Mouse (Mus musculus) heart, embryonic 15.5 days (tissue): ENCODE measurements around the gene Nagk. TPM values are rescaled to one million over a fixed set of nuclear protein-coding genes. Genes with fewer than 3 reads are reported as not detected.
"Not testable (repeated sequence)": the region's sequence is repeated elsewhere in the genome, so short reads cannot be mapped to it uniquely, and the experiment has no call there.

Source experiments
- ATAC-seq: fragments of 200-750 bp; cut with Nextera tagmentation; replicated peaks from 2 replicates; pipeline ENCODE4 v1.8.0; 2017; ENCODE audit warnings: low read depth, moderate TSS enrichment; ENCODE audit not compliant: insufficient number of reproducible peaks, insufficient read depth, low FRiP score
- H3K27ac ChIP-seq: fragments of 300-500 bp; sonication (generic); 2 replicates; pipeline ENCODE4 v1.5.1; 2015; ENCODE audit warnings: mild to moderate bottlenecking, inconsistent platforms
- H3K27me3 ChIP-seq: fragments of 300-500 bp; sonication (generic); 2 replicates; pipeline ENCODE4 v1.6.1; 2015; ENCODE audit warnings: inconsistent platforms
- H3K36me3 ChIP-seq: fragments of 300-500 bp; sonication (generic); 2 replicates; pipeline ENCODE4 v1.6.1; 2015; ENCODE audit warnings: mild to moderate bottlenecking, inconsistent platforms
- H3K4me1 ChIP-seq: fragments of 300-500 bp; sonication (generic); replicated peaks from 2 replicates; pipeline ENCODE4 v1.6.1; 2015; ENCODE audit warnings: inconsistent platforms
- H3K4me2 ChIP-seq: fragments of 300-500 bp; sonication (generic); 2 replicates; pipeline ENCODE4 v1.6.1; 2015; ENCODE audit warnings: inconsistent platforms, mild to moderate bottlenecking, moderate library complexity
- H3K4me3 ChIP-seq: fragments of 300-500 bp; sonication (generic); 2 replicates; pipeline ENCODE4 v1.5.1; 2015; ENCODE audit warnings: mild to moderate bottlenecking, inconsistent platforms
- H3K9ac ChIP-seq: fragments of 300-500 bp; sonication (generic); 2 replicates; pipeline ENCODE4 v1.6.1; 2015; ENCODE audit warnings: mild to moderate bottlenecking, inconsistent platforms
- H3K9me3 ChIP-seq: fragments of 300-500 bp; sonication (generic); replicated peaks from 2 replicates; pipeline ENCODE4 v1.6.1; 2016; ENCODE audit warnings: inconsistent platforms
- WGBS: fragments of 180-500 bp; shearing (Covaris S2); methylation state at CpG from one replicate; pipeline ENCODE4 v1.1.7; 2015; ENCODE audit warnings: mixed read lengths; 5-methylcytosine and 5-hydroxymethylcytosine counted together
- polyA plus RNA-seq: library from polyadenylated mRNA; unstranded; fragments of >200 nt; fragmentation: Nextera tagmentation; extraction: Ambion mirVana; gene quantifications from 2 replicates; pipeline ENCODE4 v1.2.1, GENCODE M21; 2015

Nagk gene
- polyA plus RNA-seq, 1 experiment from 2014 or later: 61.2 TPM

GRCm38 (mm10) chr6:83775638-83776293, 19.0 kb upstream of the Nagk start, which contains the start of gene Tex261:
Gene Tex261, minus strand, starts transcription at chr6:83775813.
- H3K9me3 ChIP-seq: no peaks in the 10 kb centered on the region
- H3K27ac ChIP-seq: peak within 1 kb of the TSS; percentile 92
- no peaks in the 10 kb centered on the region for H3K27me3 ChIP-seq
- ATAC-seq: peak; percentile 93
- H3K36me3 ChIP-seq: peaks cover 20% of the 10 kb centered on the region
- H3K4me1 ChIP-seq: peaks cover 19% of the 10 kb centered on the region
- peak within 1 kb of the TSS; percentile 96 for H3K9ac ChIP-seq
- H3K4me3 ChIP-seq: peak within 1 kb of the TSS; percentile 98
- H3K4me2 ChIP-seq: peak within 1 kb of the TSS; percentile 82
- under 1% methylated on average over 45 of the region's 45 CpGs for WGBS

GRCm38 (mm10) chr6:83778306-83778705, 16.5 kb upstream of the Nagk start:
- H3K27ac ChIP-seq: no peak overlapping the region
- H3K27me3 ChIP-seq: no peaks in the 10 kb centered on the region
- 85% methylated on average over 7 of the region's 7 CpGs for WGBS
- H3K4me2 ChIP-seq: no peak overlapping the region
- H3K36me3 ChIP-seq: peaks cover 2% of the 10 kb centered on the region; the same call in 1 of the 2 replicates
- no peak for ATAC-seq
- H3K9me3 ChIP-seq: no peaks in the 10 kb centered on the region
- peaks cover 19% of the 10 kb centered on the region for H3K4me1 ChIP-seq
- no peak overlapping the region for H3K9ac ChIP-seq
- no peak overlapping the region for H3K4me3 ChIP-seq

GRCm38 (mm10) chr6:83779026-83779425, 15.8 kb upstream of the Nagk start:
- Histone ChIP-seq H3K4me3 (no peak overlapping the region), H3K27me3 (no peaks in the 10 kb centered on the region), H3K27ac (no peak overlapping the region), H3K4me2 (no peak overlapping the region), H3K9me3 (no peaks in the 10 kb centered on the region), H3K4me1 (peaks cover 14% of the 10 kb centered on the region), H3K36me3 (no peaks in the 10 kb centered on the region), H3K9ac (no peak overlapping the region)
- 9% methylated on average over 5 of the region's 5 CpGs for WGBS
- no peak for ATAC-seq

- H3K27me3 ChIP-seq: no peaks in the 10 kb centered on the region
- H3K9me3 ChIP-seq: no peaks in the 10 kb centered on the region
- ATAC-seq: no peak
- peaks cover 4% of the 10 kb centered on the region; the same call in 1 of the 2 replicates for H3K4me1 ChIP-seq
- H3K27ac ChIP-seq: no peak overlapping the region
- no peak overlapping the region for H3K4me2 ChIP-seq
- 69% methylated on average over 3 of the region's 3 CpGs for WGBS
- no peak overlapping the region for H3K4me3 ChIP-seq
- H3K36me3 ChIP-seq: no peaks in the 10 kb centered on the region
- H3K9ac ChIP-seq: no peak overlapping the region
Observed at GRCm38 (mm10) chr6:83786426-83786825, 8.4 kb upstream of the Nagk start.

- no peak for ATAC-seq
- Histone ChIP-seq H3K27ac (no peak overlapping the region), H3K36me3 (no peaks in the 10 kb centered on the region), H3K9ac (no peak overlapping the region), H3K27me3 (no peaks in the 10 kb centered on the region), H3K4me1 (peaks cover 6% of the 10 kb centered on the region; the same call in 1 of the 2 replicates), H3K4me2 (no peak overlapping the region), H3K9me3 (no peaks in the 10 kb centered on the region), H3K4me3 (no peak overlapping the region)
- 69% methylated on average over 7 of the region's 7 CpGs for WGBS
Observed at GRCm38 (mm10) chr6:83788554-83788953, 6.2 kb upstream of the Nagk start.

- not testable (repeated sequence) for H3K4me3 ChIP-seq, H3K36me3 ChIP-seq
- 83% methylated on average over 5 of the region's 5 CpGs for WGBS
Observed at GRCm38 (mm10) chr6:83790533-83790932, 4.2 kb upstream of the Nagk start.

GRCm38 (mm10) chr6:83791251-83791890, 3.4 kb upstream of the Nagk start:
- Histone ChIP-seq H3K4me3 (no peak overlapping the region), H3K4me1 (peaks cover 14% of the 10 kb centered on the region), H3K36me3 (no peaks in the 10 kb centered on the region), H3K9me3 (no peaks in the 10 kb centered on the region), H3K9ac (no peak overlapping the region), H3K4me2 (no peak overlapping the region), H3K27me3 (no peaks in the 10 kb centered on the region), H3K27ac (no peak overlapping the region)
- no peak for ATAC-seq
- 44% methylated on average over 4 of the region's 4 CpGs for WGBS

More at GRCm38 (mm10) chr6:83790533-83790932, 4.2 kb upstream of the Nagk start:
- H3K9ac ChIP-seq, ATAC-seq, H3K9me3 ChIP-seq, H3K27me3 ChIP-seq, H3K27ac ChIP-seq, H3K4me2 ChIP-seq: not testable (repeated sequence)
- peaks cover 12% of the 10 kb centered on the region for H3K4me1 ChIP-seq

GRCm38 (mm10) chr6:83795492-83795900, 714 bp downstream of the Nagk start:
- Histone ChIP-seq H3K4me2 (peak overlapping the region; percentile 82), H3K4me1 (peaks cover 14% of the 10 kb centered on the region), H3K27ac (peak overlapping the region; percentile 92), H3K27me3 (no peaks in the 10 kb centered on the region), H3K9me3 (no peaks in the 10 kb centered on the region), H3K9ac (peak overlapping the region; percentile 77), H3K4me3 (peak overlapping the region; percentile 63), H3K36me3 (peaks cover 6% of the 10 kb centered on the region; the same call in 1 of the 2 replicates)
- WGBS: 5% methylated on average over 13 of the region's 13 CpGs
- ATAC-seq: peak; percentile 8; the same call in 1 of the 2 replicates

- no peaks in the 10 kb centered on the region for H3K27me3 ChIP-seq
- ATAC-seq: no peak
- no peak overlapping the region for H3K27ac ChIP-seq
- H3K4me1 ChIP-seq: peaks cover 8% of the 10 kb centered on the region
- H3K36me3 ChIP-seq: peaks cover 16% of the 10 kb centered on the region
- H3K9me3 ChIP-seq: no peaks in the 10 kb centered on the region
- H3K9ac ChIP-seq: no peak overlapping the region
- WGBS: 57% methylated on average over 3 of the region's 3 CpGs
- no peak overlapping the region for H3K4me3 ChIP-seq
- no peak overlapping the region for H3K4me2 ChIP-seq
Observed at GRCm38 (mm10) chr6:83796686-83797085, 1.9 kb downstream of the Nagk start.

- ATAC-seq: no peak
- Histone ChIP-seq H3K27ac (no peak overlapping the region), H3K36me3 (peaks cover 36% of the 10 kb centered on the region), H3K4me3 (no peak overlapping the region), H3K4me2 (no peak overlapping the region), H3K9me3 (no peaks in the 10 kb centered on the region), H3K9ac (no peak overlapping the region), H3K27me3 (no peaks in the 10 kb centered on the region), H3K4me1 (no peaks in the 10 kb centered on the region)
- WGBS: 88% methylated on average over 5 of the region's 5 CpGs
Observed at GRCm38 (mm10) chr6:83802033-83802432, 7.3 kb downstream of the Nagk start.

GRCm38 (mm10) chr6:83802846-83803245, 8.1 kb downstream of the Nagk start:
- Histone ChIP-seq H3K36me3 (peaks cover 36% of the 10 kb centered on the region), H3K4me3 (no peak overlapping the region), H3K4me1 (no peaks in the 10 kb centered on the region), H3K27ac (no peak overlapping the region), H3K9me3 (no peaks in the 10 kb centered on the region), H3K9ac (no peak overlapping the region), H3K4me2 (no peak overlapping the region), H3K27me3 (no peaks in the 10 kb centered on the region)
- ATAC-seq: no peak
- 93% methylated on average over 3 of the region's 3 CpGs for WGBS
